Mouse (Mus musculus): ENCODE measurements at regions not wholly inside any gene's neighbourhood (a gene's known extent, or its start where the extent isn't known, plus 50 kb on each side); places are given as distances from the start of the nearest gene placed in this dataset.
A peak's percentile ranks its signal among the peaks of the same experiment; 100 is the strongest.

DNA sequence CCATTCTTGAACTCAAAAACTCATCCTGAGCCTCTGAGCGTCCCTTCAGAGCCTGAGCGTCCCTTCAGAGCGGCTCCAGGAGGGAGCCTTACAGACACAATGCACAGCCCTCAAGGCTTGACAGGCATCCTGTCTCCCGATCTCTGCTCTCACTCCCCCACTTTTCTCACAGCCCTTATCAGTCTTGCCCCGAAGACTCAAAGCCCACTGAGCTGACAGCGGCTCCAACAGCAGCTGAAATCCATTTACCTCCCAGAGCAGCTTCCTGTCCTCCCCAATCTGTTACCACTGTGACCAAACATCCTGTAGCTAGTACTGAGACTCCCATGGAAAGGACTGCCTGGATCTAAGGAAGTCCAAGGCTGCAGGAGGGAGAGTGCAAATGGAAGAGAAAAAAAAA lies 158.6 kb upstream of the Clint1 start:
- no peak for DNase-seq (ENCODE audit: low spot score)

DNA sequence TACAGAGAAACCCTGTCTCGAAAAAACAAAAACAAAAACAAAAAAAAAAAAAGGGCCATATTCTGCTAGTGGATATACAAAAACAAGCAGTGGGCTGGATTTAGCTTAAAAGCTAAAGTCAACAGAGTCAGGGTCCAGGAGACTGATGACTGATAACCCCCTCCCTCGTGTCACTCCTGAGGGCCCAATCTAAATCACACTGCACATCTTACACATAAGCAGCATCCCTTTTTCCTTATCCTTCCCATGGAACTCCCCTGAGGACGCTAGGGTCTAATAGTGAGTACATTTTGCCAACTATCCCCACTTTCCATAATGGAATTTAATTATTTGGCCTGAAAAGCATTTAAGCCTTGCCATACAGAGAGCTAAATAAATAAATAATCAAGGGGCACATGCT lies 150.3 kb upstream of the Clint1 start:
- H3K27me3 ChIP-seq (ENCODE audit: low read depth, poor library complexity, severe bottlenecking), result no peaks in the 10 kb centered on the region
- no peak for DNase-seq (ENCODE audit: low spot score)
- WGBS, result 84% methylated on average over 3 of the region's 3 CpGs

More for the DNA sequence above, 158.6 kb upstream of the Clint1 start:
- no peaks in the 10 kb centered on the region for H3K4me1 ChIP-seq
- no peaks in the 10 kb centered on the region for H3K27me3 ChIP-seq (ENCODE audit: low read depth, poor library complexity, severe bottlenecking)
- H3K27ac ChIP-seq (replicated peaks), result no peak overlapping the region
- H3K4me3 ChIP-seq, result no peak overlapping the region
- no peaks in the 10 kb centered on the region for H3K36me3 ChIP-seq
- WGBS, result 69% methylated on average over 6 of the region's 6 CpGs
- no peaks in the 10 kb centered on the region; the same call in 1 of the 2 replicates for H3K9me3 ChIP-seq (replicated peaks)

GRCm38 (mm10) chr11:45702916-45703315 lies 148.9 kb upstream of the Clint1 start:
- no peak overlapping the region for H3K4me3 ChIP-seq
- H3K27ac ChIP-seq (replicated peaks), result no peak overlapping the region
- 80% methylated on average over 3 of the region's 3 CpGs for WGBS

More for the DNA sequence above, 150.3 kb upstream of the Clint1 start:
- H3K4me1 ChIP-seq, result peaks cover 5% of the 10 kb centered on the region; the same call in 1 of the 2 replicates
- H3K27ac ChIP-seq (replicated peaks), result no peak overlapping the region
- H3K4me3 ChIP-seq, result no peak overlapping the region
- no peaks in the 10 kb centered on the region for H3K36me3 ChIP-seq
- no peaks in the 10 kb centered on the region for H3K9me3 ChIP-seq (replicated peaks)

DNA sequence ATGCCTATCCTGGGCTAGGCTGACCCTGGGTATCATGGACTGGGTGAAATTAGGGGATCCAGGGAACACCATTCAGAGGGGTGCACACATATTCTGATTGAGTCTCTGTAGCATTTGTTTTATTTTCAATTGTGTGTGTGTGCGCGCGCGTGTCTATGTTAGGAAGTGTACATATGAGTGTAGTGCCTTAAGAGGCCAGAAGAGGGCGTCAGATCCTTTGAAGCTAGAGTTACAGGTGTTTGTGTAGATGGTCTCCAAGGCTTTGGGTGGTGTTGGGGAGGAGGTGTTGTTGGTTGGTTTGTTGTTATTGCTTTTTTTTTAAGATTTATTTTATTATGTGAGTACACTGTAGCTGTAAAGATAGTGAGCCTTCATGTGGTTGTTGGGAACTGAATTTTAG lies 147.4 kb upstream of the Clint1 start:
- no peak for DNase-seq (ENCODE audit: low spot score)
- Histone ChIP-seq H3K27ac (replicated peaks) (no peak overlapping the region), H3K9me3 (replicated peaks) (no peaks in the 10 kb centered on the region)

More at GRCm38 (mm10) chr11:45702916-45703315, 148.9 kb upstream of the Clint1 start:
- Histone ChIP-seq H3K27me3 (ENCODE audit: low read depth, poor library complexity, severe bottlenecking) (no peaks in the 10 kb centered on the region), H3K4me1 (peaks cover 5% of the 10 kb centered on the region; the same call in 1 of the 2 replicates), H3K9me3 (replicated peaks) (no peaks in the 10 kb centered on the region), H3K36me3 (no peaks in the 10 kb centered on the region)
- DNase-seq (ENCODE audit: low spot score), result no peak

GRCm38 (mm10) chr11:45718630-45719029 lies 133.2 kb upstream of the Clint1 start:
- H3K27me3 ChIP-seq (ENCODE audit: low read depth, poor library complexity, severe bottlenecking), result no peaks in the 10 kb centered on the region
- WGBS, result 81% methylated on average over 2 of the region's 2 CpGs
- H3K4me1 ChIP-seq, result no peaks in the 10 kb centered on the region
- H3K27ac ChIP-seq (replicated peaks), result no peak overlapping the region
- no peak overlapping the region for H3K4me3 ChIP-seq
- no peaks in the 10 kb centered on the region for H3K9me3 ChIP-seq (replicated peaks)
- no peaks in the 10 kb centered on the region for H3K36me3 ChIP-seq
- DNase-seq (ENCODE audit: low spot score), result no peak

More for the DNA sequence above, 147.4 kb upstream of the Clint1 start:
- Histone ChIP-seq H3K4me1 (peaks cover 5% of the 10 kb centered on the region; the same call in 1 of the 2 replicates), H3K4me3 (no peak overlapping the region), H3K27me3 (ENCODE audit: low read depth, poor library complexity, severe bottlenecking) (no peaks in the 10 kb centered on the region), H3K36me3 (no peaks in the 10 kb centered on the region)
- WGBS, result 66% methylated on average over 5 of the region's 5 CpGs

- no peak for DNase-seq (ENCODE audit: low spot score)
- Histone ChIP-seq H3K27me3 (ENCODE audit: low read depth, poor library complexity, severe bottlenecking) (no peaks in the 10 kb centered on the region), H3K36me3 (no peaks in the 10 kb centered on the region), H3K4me3 (no peak overlapping the region), H3K27ac (replicated peaks) (no peak overlapping the region), H3K9me3 (replicated peaks) (no peaks in the 10 kb centered on the region), H3K4me1 (no peaks in the 10 kb centered on the region)
- WGBS, result 89% methylated on average over 6 of the region's 6 CpGs
Measured at GRCm38 (mm10) chr11:45719821-45720220, 132.0 kb upstream of the Clint1 start.

- Histone ChIP-seq H3K27ac (replicated peaks) (no peak overlapping the region), H3K36me3 (no peaks in the 10 kb centered on the region), H3K27me3 (ENCODE audit: low read depth, poor library complexity, severe bottlenecking) (no peaks in the 10 kb centered on the region), H3K4me1 (no peaks in the 10 kb centered on the region), H3K4me3 (no peak overlapping the region), H3K9me3 (replicated peaks) (no peaks in the 10 kb centered on the region)
- DNase-seq (ENCODE audit: low spot score), result no peak
- WGBS, result 49% methylated on average over 3 of the region's 3 CpGs
Measured at GRCm38 (mm10) chr11:45736561-45736960, 115.3 kb upstream of the Clint1 start.

DNA sequence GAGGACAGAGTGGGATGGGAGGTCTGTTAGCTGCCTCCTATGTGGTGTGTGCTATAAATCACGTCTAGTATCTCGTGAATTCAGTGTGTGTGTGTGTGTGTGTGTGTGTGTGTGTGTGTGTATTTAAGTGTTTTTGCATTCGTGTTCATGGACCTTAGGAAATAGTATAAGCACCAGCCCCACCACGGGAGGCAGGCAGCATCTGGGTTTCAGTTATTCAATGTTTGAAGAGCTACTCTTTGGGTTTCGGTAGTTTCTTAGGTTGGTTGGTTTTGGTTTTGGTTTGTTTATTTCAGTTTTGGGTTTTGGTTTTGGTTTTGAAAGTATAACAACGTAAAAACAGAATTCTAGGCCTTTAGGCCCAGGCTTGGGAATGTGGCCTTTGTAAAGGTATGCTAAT lies 113.5 kb upstream of the Clint1 start:
- H3K9me3 ChIP-seq (replicated peaks), result no peaks in the 10 kb centered on the region
- H3K4me3 ChIP-seq, result no peak overlapping the region
- no peaks in the 10 kb centered on the region for H3K36me3 ChIP-seq
- H3K27ac ChIP-seq (replicated peaks), result no peak overlapping the region
- no peaks in the 10 kb centered on the region for H3K4me1 ChIP-seq
- H3K27me3 ChIP-seq (ENCODE audit: low read depth, poor library complexity, severe bottlenecking), result no peaks in the 10 kb centered on the region
- no peak for DNase-seq (ENCODE audit: low spot score)
- 84% methylated on average over 6 of the region's 6 CpGs for WGBS

DNA sequence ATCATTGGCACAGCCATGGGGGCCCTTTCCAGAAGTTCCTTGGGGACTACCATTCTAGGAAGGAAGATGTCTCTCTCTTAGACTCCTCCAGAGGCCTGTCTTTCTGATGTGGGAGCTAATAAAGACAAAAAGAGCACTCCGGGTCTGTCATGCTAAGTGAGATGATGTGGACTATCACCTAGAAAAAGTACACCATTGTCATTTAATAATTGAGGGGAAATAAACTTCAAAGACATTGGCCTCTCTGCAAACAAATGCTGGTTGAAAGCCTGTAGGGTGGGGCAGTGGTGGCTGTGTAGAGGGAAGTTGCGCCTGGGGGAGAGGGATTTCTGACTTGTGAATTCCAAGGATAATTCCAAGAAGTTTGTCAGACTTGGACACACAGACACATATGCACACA lies 105.9 kb upstream of the Clint1 start:
- Histone ChIP-seq H3K4me3 (no peak overlapping the region), H3K27me3 (ENCODE audit: low read depth, poor library complexity, severe bottlenecking) (no peaks in the 10 kb centered on the region), H3K4me1 (no peaks in the 10 kb centered on the region), H3K36me3 (no peaks in the 10 kb centered on the region), H3K27ac (replicated peaks) (no peak overlapping the region), H3K9me3 (replicated peaks) (peaks cover 8% of the 10 kb centered on the region; the same call in 1 of the 2 replicates)
- no peak for DNase-seq (ENCODE audit: low spot score)
- WGBS, result 91% methylated on average over 2 of the region's 2 CpGs

DNA sequence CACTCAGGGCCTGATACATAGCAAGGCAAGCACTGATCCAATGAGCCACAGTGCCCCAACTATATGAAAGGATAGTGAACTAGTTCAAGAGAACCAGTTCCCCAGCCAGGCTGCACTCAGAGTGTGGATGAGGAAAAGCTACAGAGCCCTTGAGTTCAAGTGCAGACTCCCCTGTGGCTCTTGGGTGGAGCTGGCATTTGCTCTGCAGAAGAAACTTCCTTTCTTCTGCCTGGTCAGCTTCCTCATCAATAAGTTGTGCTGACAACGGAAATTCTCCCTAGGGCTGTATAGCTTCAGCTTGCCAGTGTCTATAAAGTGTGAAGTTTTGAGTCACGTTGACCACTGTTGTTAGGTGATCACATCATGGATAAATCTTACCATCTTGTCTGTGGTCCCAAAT lies 101.6 kb upstream of the Clint1 start:
- no peak overlapping the region for H3K27ac ChIP-seq (replicated peaks)
- no peaks in the 10 kb centered on the region for H3K9me3 ChIP-seq (replicated peaks)
- DNase-seq (ENCODE audit: low spot score), result no peak
- no peak overlapping the region for H3K4me3 ChIP-seq
- H3K27me3 ChIP-seq (ENCODE audit: low read depth, poor library complexity, severe bottlenecking), result no peaks in the 10 kb centered on the region
- H3K4me1 ChIP-seq, result no peaks in the 10 kb centered on the region
- 92% methylated on average over 2 of the region's 2 CpGs for WGBS
- H3K36me3 ChIP-seq, result no peaks in the 10 kb centered on the region

GRCm38 (mm10) chr11:45752237-45752636 lies 99.6 kb upstream of the Clint1 start:
- WGBS, result 53% methylated on average over 1 of the region's 1 CpGs
- Histone ChIP-seq H3K4me1 (no peaks in the 10 kb centered on the region), H3K27ac (replicated peaks) (no peak overlapping the region), H3K9me3 (replicated peaks) (no peaks in the 10 kb centered on the region), H3K4me3 (no peak overlapping the region), H3K36me3 (no peaks in the 10 kb centered on the region), H3K27me3 (ENCODE audit: low read depth, poor library complexity, severe bottlenecking) (no peaks in the 10 kb centered on the region)
- peak; percentile 16 for DNase-seq (ENCODE audit: low spot score)

DNA sequence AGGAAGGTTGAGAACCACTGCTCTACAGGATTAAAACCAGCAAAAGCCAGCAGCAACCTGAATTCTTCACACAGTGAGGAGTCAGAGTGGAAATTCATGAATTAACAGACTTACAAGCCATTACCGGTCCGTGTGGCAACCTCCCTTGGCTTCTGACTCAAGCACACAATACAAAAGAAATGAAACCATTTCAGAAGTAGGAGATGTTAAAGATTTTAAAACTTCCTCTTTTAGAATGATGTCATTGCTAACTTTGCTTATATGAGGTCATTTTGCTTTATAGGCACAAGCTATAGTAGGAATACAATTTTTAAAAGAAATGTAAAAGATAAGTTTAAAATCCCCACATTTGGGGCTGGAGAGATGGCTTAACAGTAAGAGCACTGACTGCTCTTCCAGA lies 99.1 kb upstream of the Clint1 start:
- Histone ChIP-seq H3K27me3 (ENCODE audit: low read depth, poor library complexity, severe bottlenecking) (no peaks in the 10 kb centered on the region), H3K27ac (replicated peaks) (no peak overlapping the region), H3K9me3 (replicated peaks) (no peaks in the 10 kb centered on the region), H3K4me1 (no peaks in the 10 kb centered on the region), H3K4me3 (no peak overlapping the region), H3K36me3 (no peaks in the 10 kb centered on the region)
- WGBS, result 70% methylated on average over 2 of the region's 2 CpGs
- DNase-seq (ENCODE audit: low spot score), result no peak

DNA sequence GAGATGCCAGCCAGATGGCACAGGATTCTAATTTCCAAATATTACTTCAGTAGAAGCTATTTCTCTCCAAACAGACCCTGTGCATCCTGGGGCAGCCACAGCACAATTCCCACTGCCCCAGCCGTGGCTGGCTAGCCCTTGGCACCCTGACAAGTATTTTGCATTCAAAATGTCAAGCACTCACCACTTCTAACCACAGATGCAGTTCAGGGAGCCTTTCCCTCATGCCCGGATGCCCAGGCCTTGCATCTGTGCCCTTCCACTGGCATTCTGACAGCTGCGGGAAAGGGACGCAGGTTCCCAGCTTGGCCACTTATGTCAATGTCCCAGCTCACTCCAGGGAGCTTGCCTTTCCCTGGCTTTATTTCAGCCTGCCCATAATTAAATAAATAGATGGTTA lies 84.8 kb upstream of the Clint1 start:
- Histone ChIP-seq H3K4me1 (no peaks in the 10 kb centered on the region), H3K27me3 (ENCODE audit: low read depth, poor library complexity, severe bottlenecking) (no peaks in the 10 kb centered on the region), H3K9me3 (replicated peaks) (0 out of 2 replicates have a peak, but pooled peaks cover 3% of the 10 kb centered on the region), H3K4me3 (no peak overlapping the region), H3K36me3 (no peaks in the 10 kb centered on the region), H3K27ac (replicated peaks) (no peak overlapping the region)
- no peak for DNase-seq (ENCODE audit: low spot score)
- 85% methylated on average over 4 of the region's 4 CpGs for WGBS

- H3K9me3 ChIP-seq (replicated peaks), result no peaks in the 10 kb centered on the region
- DNase-seq (ENCODE audit: low spot score), result no peak
- H3K4me3 ChIP-seq, result no peak overlapping the region
- H3K27me3 ChIP-seq (ENCODE audit: low read depth, poor library complexity, severe bottlenecking), result no peaks in the 10 kb centered on the region
- no peak overlapping the region for H3K27ac ChIP-seq (replicated peaks)
- 81% methylated on average over 4 of the region's 4 CpGs for WGBS
- 0 out of 2 replicates have a peak, but pooled peaks cover 2% of the 10 kb centered on the region for H3K4me1 ChIP-seq
- no peaks in the 10 kb centered on the region for H3K36me3 ChIP-seq
Measured at GRCm38 (mm10) chr11:45782435-45782834, 69.4 kb upstream of the Clint1 start.

Data from midbrain, embryonic 10.5 days (tissue).